Mouse (Mus musculus) forebrain, embryonic 16.5 days (tissue): Measurements from ENCODE around the gene Grhpr. TPM values are rescaled to one million over a fixed set of nuclear protein-coding genes. Genes with fewer than 3 reads are reported as not detected.

ENCODE experiments used
- ATAC-seq: fragments of 200-750 bp; cut with Nextera tagmentation; 2 replicates; pipeline ENCODE4 v1.8.0; 2017; ENCODE audit warnings: mild to moderate bottlenecking, moderate library complexity
- H3K27ac ChIP-seq: fragments of 300-500 bp; sonication (generic); 2 replicates; pipeline ENCODE4 v1.5.1; 2014; ENCODE audit warnings: low read length, control low read depth
- H3K27me3 ChIP-seq: fragments of 300-500 bp; sonication (generic); replicated peaks from 2 replicates; pipeline ENCODE4 v1.6.1; 2014; ENCODE audit warnings: low read length; ENCODE audit not compliant: control insufficient read depth, insufficient read depth
- H3K36me3 ChIP-seq: fragments of 300-500 bp; sonication (generic); 2 replicates; pipeline ENCODE4 v1.6.1; 2014; ENCODE audit not compliant: control insufficient read depth, insufficient read depth
- H3K4me1 ChIP-seq: fragments of 300-500 bp; sonication (generic); replicated peaks from 2 replicates; pipeline ENCODE4 v1.6.1; 2014; ENCODE audit warnings: low read length; ENCODE audit not compliant: control insufficient read depth, insufficient read depth
- H3K4me2 ChIP-seq: fragments of 300-500 bp; sonication (generic); 2 replicates; pipeline ENCODE4 v1.6.1; 2014; ENCODE audit warnings: mild to moderate bottlenecking, low read length, control low read depth
- H3K4me3 ChIP-seq: fragments of 300-500 bp; sonication (generic); replicated peaks from 2 replicates; pipeline ENCODE4 v1.5.1; 2014; ENCODE audit warnings: mild to moderate bottlenecking, low read length, control low read depth
- H3K9ac ChIP-seq: fragments of 300-500 bp; sonication (generic); replicated peaks from 2 replicates; pipeline ENCODE4 v1.6.1; 2014; ENCODE audit warnings: low read depth, low read length, control low read depth
- H3K9me3 ChIP-seq: fragments of 300-500 bp; sonication (generic); 2 replicates; pipeline ENCODE4 v1.6.1; 2016; ENCODE audit warnings: low read length; ENCODE audit not compliant: control insufficient read depth
- WGBS: fragments of 180-500 bp; shearing (Covaris S2); extraction: QIAGEN DNeasy Blood & Tissue Kit; methylation state at CpG from one replicate; pipeline ENCODE4 v1.1.7; 2014; 5-methylcytosine and 5-hydroxymethylcytosine counted together
- polyA plus RNA-seq: library from polyadenylated mRNA; unstranded; fragments of >200 nt; fragmentation: Nextera tagmentation; extraction: Ambion mirVana; gene quantifications from 2 replicates; pipeline ENCODE4 v1.2.1, GENCODE M21; 2015

Gene Grhpr
- 19.3 and 20.4 TPM in 2 replicates for polyA plus RNA-seq

DNA sequence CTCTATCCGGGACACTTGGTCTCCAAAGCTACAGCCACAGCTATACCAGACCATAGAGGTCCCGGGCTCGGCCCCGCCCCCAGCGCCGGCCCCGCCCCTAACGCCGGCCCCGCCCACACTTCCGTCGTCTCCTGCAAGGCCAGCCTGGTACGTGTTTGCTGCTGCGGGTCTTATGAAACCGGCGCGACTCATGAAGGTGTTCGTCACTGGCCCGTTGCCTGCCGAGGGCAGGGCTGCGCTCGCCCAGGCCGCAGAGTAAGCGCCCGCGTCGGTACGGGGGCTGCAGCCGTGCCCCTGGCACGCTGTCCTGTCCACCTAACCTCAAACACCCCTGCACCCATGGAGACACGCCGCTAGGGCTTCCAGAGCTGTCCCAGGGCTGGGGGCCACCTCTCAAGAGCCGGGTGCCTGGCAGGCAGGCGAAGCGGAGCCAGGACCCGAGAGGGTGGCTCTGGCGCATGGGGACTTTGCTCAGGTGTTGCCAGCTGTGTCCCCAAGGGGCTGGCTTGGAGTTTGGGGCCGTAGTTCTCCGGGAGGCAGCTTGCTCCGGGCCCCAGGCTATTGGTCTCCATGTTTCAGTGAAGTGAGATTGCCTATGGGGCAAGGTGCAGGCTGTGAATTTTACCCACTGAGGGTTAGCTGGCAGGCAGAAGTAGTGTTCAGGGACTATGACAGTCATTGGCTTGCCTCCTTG, at the start of gene Grhpr:
TSS of gene Grhpr (plus strand) at position 116 of the 694 bp plus-strand sequence.
- H3K4me1 ChIP-seq: peaks cover 7% of the 10 kb centered on the region
- H3K9ac ChIP-seq: peak within 1 kb of the TSS; percentile 81
- under 1% methylated on average over 40 of the region's 40 CpGs for WGBS
- peak within 1 kb of the TSS; percentile 50 for H3K4me3 ChIP-seq
- no peaks in the 10 kb centered on the region for H3K27me3 ChIP-seq
- no peaks in the 10 kb centered on the region for H3K9me3 ChIP-seq
- H3K27ac ChIP-seq: no peak within 1 kb of the TSS
- peak within 1 kb of the TSS; percentile 93 for H3K4me2 ChIP-seq
- peak; percentile 89 for ATAC-seq
- H3K36me3 ChIP-seq: no peaks in the 10 kb centered on the region

GRCm38 (mm10) chr4:44931732-44932131, 49.5 kb upstream of the Grhpr start:
- H3K27ac ChIP-seq: no peak overlapping the region
- H3K4me2 ChIP-seq: no peak overlapping the region
- no peaks in the 10 kb centered on the region for H3K9me3 ChIP-seq
- H3K9ac ChIP-seq: no peak overlapping the region
- H3K4me3 ChIP-seq: no peak overlapping the region
- H3K36me3 ChIP-seq: peaks cover 9% of the 10 kb centered on the region; the same call in 1 of the 2 replicates
- 84% methylated on average over 6 of the region's 6 CpGs for WGBS
- ATAC-seq: no peak
- H3K4me1 ChIP-seq: no peaks in the 10 kb centered on the region
- H3K27me3 ChIP-seq: no peaks in the 10 kb centered on the region

DNA sequence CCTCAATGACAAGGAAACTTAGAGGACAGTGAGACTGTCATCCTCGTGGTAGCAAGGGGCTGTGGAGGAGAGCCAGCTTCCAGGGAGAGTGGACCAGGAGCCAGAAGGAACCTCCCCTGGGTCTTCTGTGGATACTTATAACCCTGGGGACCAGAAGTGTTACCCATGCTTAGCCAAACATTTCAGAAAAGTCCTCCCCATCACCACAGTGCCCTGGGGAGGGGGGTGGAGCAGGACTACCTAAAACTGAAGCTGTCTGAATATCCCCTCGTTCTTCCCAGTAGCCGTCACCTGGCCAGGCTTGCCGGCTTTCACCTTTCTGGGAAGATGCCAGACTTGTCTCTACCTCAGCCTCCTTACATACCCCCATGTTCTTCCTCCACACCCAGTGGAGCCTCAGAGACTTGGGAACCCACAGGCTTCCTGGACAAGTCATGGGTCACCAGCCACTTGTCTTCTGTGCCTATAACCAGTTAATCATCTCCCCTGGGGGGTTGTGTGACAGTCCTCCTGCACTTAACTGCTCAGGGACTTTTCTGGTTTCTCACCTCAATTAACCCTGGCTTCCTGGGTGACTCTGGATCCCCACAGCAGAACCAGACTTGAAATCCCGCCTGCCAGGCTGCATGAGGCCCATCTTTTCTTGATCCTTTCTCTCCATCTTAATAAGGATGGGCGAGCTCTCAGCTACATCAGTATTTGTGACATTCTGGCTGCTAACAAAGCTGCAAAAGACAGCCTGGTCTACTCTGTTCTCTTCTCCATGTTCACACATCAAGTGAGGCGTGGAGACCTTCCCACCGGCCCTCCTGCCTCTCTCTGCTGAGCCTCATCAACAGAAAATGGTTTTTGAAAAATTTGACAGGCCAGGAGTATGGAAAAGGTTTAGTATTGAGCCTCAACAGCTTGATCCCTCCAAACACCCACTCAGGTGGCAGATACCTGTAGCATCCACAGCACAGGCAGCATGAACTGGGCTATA, 42.5 kb upstream of the Grhpr start:
- Histone ChIP-seq H3K4me1 (no peaks in the 10 kb centered on the region), H3K27ac (no peak overlapping the region), H3K4me3 (no peak overlapping the region), H3K27me3 (no peaks in the 10 kb centered on the region), H3K36me3 (no peaks in the 10 kb centered on the region), H3K9ac (no peak overlapping the region), H3K9me3 (no peaks in the 10 kb centered on the region), H3K4me2 (no peak overlapping the region)
- no peak for ATAC-seq
- WGBS: 81% methylated on average over 8 of the region's 8 CpGs

- Histone ChIP-seq H3K4me3 (no peak overlapping the region), H3K27ac (no peak overlapping the region), H3K9ac (no peak overlapping the region), H3K27me3 (no peaks in the 10 kb centered on the region), H3K36me3 (no peaks in the 10 kb centered on the region), H3K4me2 (no peak overlapping the region), H3K9me3 (no peaks in the 10 kb centered on the region), H3K4me1 (no peaks in the 10 kb centered on the region)
- WGBS: 82% methylated on average over 14 of the region's 14 CpGs
- ATAC-seq: no peak
Observed at GRCm38 (mm10) chr4:44939576-44940249, 41.5 kb upstream of the Grhpr start.

- H3K4me2 ChIP-seq: no peak overlapping the region
- WGBS: 84% methylated on average over 9 of the region's 9 CpGs
- no peaks in the 10 kb centered on the region for H3K36me3 ChIP-seq
- H3K4me3 ChIP-seq: no peak overlapping the region
- no peak overlapping the region for H3K27ac ChIP-seq
- H3K27me3 ChIP-seq: no peaks in the 10 kb centered on the region
- no peak overlapping the region for H3K9ac ChIP-seq
- ATAC-seq: no peak
- H3K4me1 ChIP-seq: no peaks in the 10 kb centered on the region
- H3K9me3 ChIP-seq: no peaks in the 10 kb centered on the region
Observed at GRCm38 (mm10) chr4:44940286-44940685, 40.9 kb upstream of the Grhpr start.

DNA sequence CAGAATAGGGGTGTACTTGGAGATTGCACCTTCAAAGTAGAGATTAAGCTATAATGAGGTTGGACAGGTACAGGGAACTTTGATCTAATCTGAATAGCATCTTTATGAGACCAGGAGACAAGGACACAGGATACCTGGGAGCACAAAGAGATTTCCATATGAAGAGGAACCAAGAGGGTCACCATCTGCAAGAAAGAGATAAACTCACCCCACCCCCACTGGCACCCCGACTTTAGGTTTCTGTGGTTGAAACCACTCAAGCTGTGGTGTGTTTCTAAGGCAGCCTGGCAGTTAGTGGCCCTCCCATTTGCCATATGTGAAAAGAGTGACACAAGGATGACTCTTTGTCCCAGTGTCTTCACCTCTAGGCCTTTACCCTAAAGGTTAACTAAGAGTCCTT, 39.0 kb upstream of the Grhpr start:
- H3K4me3 ChIP-seq: no peak overlapping the region
- no peak overlapping the region for H3K27ac ChIP-seq
- H3K36me3 ChIP-seq: no peaks in the 10 kb centered on the region
- H3K27me3 ChIP-seq: no peaks in the 10 kb centered on the region
- no peak for ATAC-seq
- 92% methylated on average over 1 of the region's 1 CpGs for WGBS
- H3K9ac ChIP-seq: no peak overlapping the region
- no peaks in the 10 kb centered on the region for H3K9me3 ChIP-seq
- no peaks in the 10 kb centered on the region for H3K4me1 ChIP-seq
- H3K4me2 ChIP-seq: no peak overlapping the region

- ATAC-seq: no peak
- Histone ChIP-seq H3K27ac (no peak overlapping the region), H3K36me3 (no peaks in the 10 kb centered on the region), H3K27me3 (no peaks in the 10 kb centered on the region), H3K9ac (no peak overlapping the region), H3K4me1 (no peaks in the 10 kb centered on the region), H3K4me2 (no peak overlapping the region), H3K9me3 (no peaks in the 10 kb centered on the region), H3K4me3 (no peak overlapping the region)
- 81% methylated on average over 6 of the region's 6 CpGs for WGBS
Observed at GRCm38 (mm10) chr4:44943480-44943879, 37.7 kb upstream of the Grhpr start.

DNA sequence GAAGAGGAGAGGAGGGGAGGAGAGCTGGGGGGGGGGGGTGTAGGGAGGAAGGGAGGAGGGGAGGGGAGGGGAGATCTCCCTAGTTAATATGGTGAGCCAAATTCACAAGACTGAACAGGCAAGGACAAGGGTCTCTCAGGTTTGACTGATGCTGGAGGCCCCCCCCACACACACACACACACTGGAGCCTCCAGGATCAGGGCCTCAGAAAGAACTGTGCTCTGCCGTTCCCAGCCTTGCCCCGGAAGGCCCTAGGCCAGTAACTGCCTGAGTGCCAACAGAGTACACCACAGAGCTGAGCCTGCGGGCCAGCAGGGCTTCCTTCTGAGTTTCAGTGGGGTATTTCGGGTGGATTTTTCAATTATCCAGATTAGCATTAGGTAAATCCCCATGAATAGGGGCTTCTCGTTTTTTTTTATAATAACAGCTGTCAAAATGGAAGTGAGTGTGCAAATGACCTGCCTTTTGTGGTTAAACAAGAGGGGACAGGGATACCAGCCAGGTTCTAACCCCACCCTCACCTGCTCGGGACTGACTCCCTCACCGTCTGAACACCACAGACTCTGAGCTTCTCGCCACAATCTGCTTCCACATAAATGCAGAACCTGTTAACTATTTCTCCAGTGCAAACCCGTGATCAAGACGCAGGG, 36.6 kb upstream of the Grhpr start:
- no peaks in the 10 kb centered on the region for H3K9me3 ChIP-seq
- ATAC-seq: no peak

More for the DNA sequence above, 36.6 kb upstream of the Grhpr start:
- Histone ChIP-seq H3K27ac (no peak overlapping the region), H3K9ac (no peak overlapping the region), H3K4me1 (no peaks in the 10 kb centered on the region), H3K27me3 (no peaks in the 10 kb centered on the region), H3K4me2 (no peak overlapping the region), H3K4me3 (no peak overlapping the region), H3K36me3 (no peaks in the 10 kb centered on the region)
- 74% methylated on average over 10 of the region's 10 CpGs for WGBS
